18 mouse cellular contexts compared by ENCODE assay signal in the genomic region with DNA sequence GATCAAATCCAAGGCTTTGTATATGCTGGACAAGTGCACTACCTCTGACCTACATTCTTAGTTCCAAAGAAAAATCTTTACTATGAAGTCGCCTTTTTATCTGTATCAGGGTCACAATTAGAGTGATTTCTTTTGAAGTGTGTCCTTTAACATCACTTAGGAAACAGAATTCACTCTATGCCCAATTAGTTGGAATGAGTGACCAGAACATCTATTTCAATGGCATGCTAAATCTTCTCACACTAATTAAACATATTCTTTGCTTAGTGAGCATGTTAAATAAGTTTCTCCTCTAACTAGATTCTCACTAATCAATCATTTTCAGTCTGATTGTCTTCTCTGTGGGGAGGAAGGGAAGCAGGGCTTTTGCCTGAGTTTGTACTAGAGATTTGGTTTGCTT.
"Had no signal": no experiment of that assay in that cellular context is flagged by ENCODE, and none has a peak within 500 bp of the region (broad histone marks: within the 10 kb centered on the region; RNA-seq: fewer than 3 reads in every experiment).

No protein-coding gene starts in this region.

- ATAC-seq: midbrain, embryonic 16.5 days had no signal

- H3K9me3 ChIP-seq: midbrain, embryonic 10.5 days; midbrain, embryonic 12.5 days; neural tube, embryonic 13.5 days; neural tube, embryonic 15.5 days had no signal

- H3K4me1 ChIP-seq: midbrain, embryonic 10.5 days; midbrain, embryonic 12.5 days; neural tube, embryonic 13.5 days; neural tube, embryonic 15.5 days had no signal

- H3K36me3 ChIP-seq: midbrain, embryonic 10.5 days; midbrain, embryonic 12.5 days; neural tube, embryonic 13.5 days; neural tube, embryonic 15.5 days had no signal

- H3K4me3 ChIP-seq: midbrain, embryonic 10.5 days; midbrain, embryonic 12.5 days; myocyte; neural tube, embryonic 13.5 days; neural tube, embryonic 15.5 days had no signal

- H3K4me2 ChIP-seq: lung, embryonic 14.5 days; midbrain, embryonic 12.5 days; neural tube, embryonic 13.5 days; neural tube, embryonic 15.5 days had no signal

- H3K27me3 ChIP-seq: midbrain, embryonic 12.5 days; neural tube, embryonic 13.5 days; neural tube, embryonic 15.5 days had no signal

- H3K9ac ChIP-seq: lung, embryonic 14.5 days; midbrain, embryonic 12.5 days; neural tube, embryonic 13.5 days; neural tube, embryonic 15.5 days had no signal

- DNase-seq: lung, adult 18-20 months; lung, embryonic 14.5 days; lung, postnatal 10 days; lung, postnatal 4 days; midbrain, embryonic 14.5 days; right cerebral cortex, adult 18-20 months; right cerebral cortex, postnatal 25 days; right cerebral cortex, postnatal 4 days; spleen, adult 18-20 months; thymus, adult 18-20 months; thymus, postnatal 25 days; thymus, postnatal 4 days had no signal

- H3K27ac ChIP-seq: midbrain, embryonic 10.5 days; midbrain, embryonic 12.5 days; neural tube, embryonic 13.5 days; neural tube, embryonic 15.5 days had no signal
